Mouse (Mus musculus) kidney, adult 2 months (tissue): ENCODE data around the gene Cldnd2.

ENCODE experiments used
- CTCF ChIP-seq: fragments of 200-500 bp; conservative IDR thresholded peaks from 2 replicates; pipeline ENCODE4 v1.5.1; 2011; ENCODE audit warnings: low read depth, mild to moderate bottlenecking, control low read depth, low read length, moderate library complexity, mixed read lengths; ENCODE audit not compliant: insufficient read depth, insufficient read length
- POLR2A ChIP-seq: fragments of 200-500 bp; IDR thresholded peaks from one replicate; pipeline ENCODE4 v1.6.1; 2011; ENCODE audit warnings: low read depth, low read length, control low read depth

- no peak for TF ChIP-seq CTCF
- TF ChIP-seq POLR2A, result no peak
Measured at GRCm38 (mm10) chr7:43392349-43393121, 48.0 kb upstream of the Cldnd2 start.
